Mouse (Mus musculus) E14TG2a.4 (cell line): Measurements from ENCODE around the gene Cln6.

Source experiments
- CTCF ChIP-seq: conservative IDR thresholded peaks from 2 replicates; pipeline ENCODE4 v1.5.1; 2014; ENCODE audit warnings: low read length
- NANOG ChIP-seq: IDR thresholded peaks from 2 replicates; pipeline ENCODE4 v1.6.1; 2014; ENCODE audit warnings: borderline replicate concordance, low read length, mixed read lengths
- POU5F1 ChIP-seq: IDR thresholded peaks from 2 replicates; pipeline ENCODE4 v1.6.1; 2014; ENCODE audit warnings: low read length, borderline replicate concordance

DNA sequence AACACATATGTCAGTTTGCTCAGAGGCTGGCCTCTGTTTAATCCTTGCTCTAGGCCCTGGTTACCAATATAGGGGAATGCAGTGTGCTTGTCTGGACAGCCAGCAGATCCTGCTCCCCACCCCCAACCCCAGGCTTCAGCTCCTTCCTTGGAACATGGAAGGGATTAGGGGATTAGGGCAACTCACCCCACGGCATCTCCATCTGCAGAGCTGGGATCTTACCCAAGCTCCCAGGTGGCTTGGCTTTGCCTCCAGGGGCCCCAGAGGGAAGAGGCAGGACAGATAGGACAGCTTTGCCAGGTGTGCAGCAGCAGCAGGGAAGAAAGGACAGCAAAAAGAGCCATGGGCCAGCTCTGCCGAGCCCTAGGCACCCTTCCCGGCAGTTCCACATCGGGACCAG is 22.3 kb downstream of the Cln6 start:
- no peak for TF ChIP-seq CTCF
- TF ChIP-seq POU5F1 = no peak
- TF ChIP-seq NANOG = no peak
